In the genomic region with DNA sequence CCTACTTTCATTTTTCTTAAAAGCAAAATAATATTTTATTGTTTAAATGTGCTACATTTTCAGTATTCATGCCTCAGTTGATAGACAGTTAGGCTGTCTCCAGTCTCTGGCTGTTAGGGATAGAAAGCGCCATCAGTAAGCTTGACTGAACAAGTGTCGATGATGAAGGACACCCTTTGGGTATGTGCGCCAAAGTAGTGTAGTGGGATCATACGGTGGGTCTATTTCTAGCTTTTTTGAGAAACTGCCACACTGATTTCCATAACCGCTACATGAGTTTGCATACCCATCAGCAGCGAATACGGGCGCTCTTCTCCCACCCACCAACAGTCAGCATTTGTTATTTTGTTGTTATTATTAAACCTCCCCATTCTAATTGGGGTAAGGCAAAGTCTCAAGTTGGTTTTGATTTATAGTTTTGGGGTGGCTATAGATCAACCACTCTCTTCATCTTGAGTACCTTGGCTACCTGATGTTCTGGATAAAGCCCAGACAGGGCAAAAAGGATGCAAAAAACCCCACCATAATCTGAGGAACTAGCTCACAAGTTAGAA, we compare ENCODE assay signal across 12 mouse cellular contexts. TPM values are rescaled to one million over a fixed set of nuclear protein-coding genes. Genes with fewer than 3 reads are reported as not detected.
A peak's percentile ranks its signal among the peaks of the same experiment; 100 is the strongest.
DNase-seq lines count a peak whose midpoint lies in the region; ATAC-seq and TF ChIP-seq lines count a peak whose summit lies in the region.
"Had no signal": no experiment of that assay in that cellular context is flagged by ENCODE, and none has a peak within 500 bp of the region (broad histone marks: within the 10 kb centered on the region; RNA-seq: fewer than 3 reads in every experiment).

No protein-coding gene starts in this region.

- no peak for TF ChIP-seq CTCF in midbrain, postnatal 0 days (IDR thresholded peaks at IDR 0.05)

- peaks cover 25% of the 10 kb centered on the region for H3K4me1 ChIP-seq in heart, embryonic 13.5 days
- peaks cover 74% of the 10 kb centered on the region for H3K4me1 ChIP-seq in midbrain, embryonic 10.5 days
- no peaks in the 10 kb centered on the region for H3K4me1 ChIP-seq in midbrain, postnatal 0 days (ENCODE audit: insufficient read depth, low read length)
- H3K4me1 ChIP-seq in forebrain, embryonic 14.5 days (ENCODE audit: control insufficient read depth, insufficient read depth, low read length): peaks cover 24% of the 10 kb centered on the region
- peaks cover 28% of the 10 kb centered on the region for H3K4me1 ChIP-seq in midbrain, embryonic 13.5 days (replicated peaks)

- WGBS in heart, embryonic 13.5 days: 89% methylated on average over 8 of the region's 8 CpGs
- WGBS in midbrain, embryonic 10.5 days: 75% methylated on average over 8 of the region's 8 CpGs
- WGBS in midbrain, postnatal 0 days: 54% methylated on average over 8 of the region's 8 CpGs
- 39% methylated on average over 8 of the region's 8 CpGs for WGBS in forebrain, embryonic 14.5 days
- 43% methylated on average over 8 of the region's 8 CpGs for WGBS in midbrain, embryonic 13.5 days

- H3K27ac ChIP-seq in heart, embryonic 13.5 days (replicated peaks): peak overlapping the region; percentile 86; the same call in 1 of the 2 replicates
- H3K27ac ChIP-seq in midbrain, embryonic 10.5 days (replicated peaks): peak overlapping the region; percentile 85
- H3K27ac ChIP-seq in midbrain, postnatal 0 days (ENCODE audit: low read depth, low read length): no peak overlapping the region; the same call in 1 of the 2 replicates
- H3K27ac ChIP-seq in forebrain, embryonic 14.5 days (ENCODE audit: low read depth, low read length): peak overlapping the region; percentile 62; the same call in 1 of the 2 replicates
- peak overlapping the region; percentile 68; the same call in 1 of the 2 replicates for H3K27ac ChIP-seq in midbrain, embryonic 13.5 days
- H3K27ac ChIP-seq: macrophage had no signal

- ATAC-seq in heart, embryonic 13.5 days (ENCODE audit: extremely low read depth, insufficient number of reproducible peaks, low FRiP score, low TSS enrichment): no peak
- no peak for ATAC-seq in midbrain, postnatal 0 days (ENCODE audit: low FRiP score)
- no peak for ATAC-seq in forebrain, embryonic 14.5 days
- ATAC-seq in midbrain, embryonic 13.5 days: 0 out of 2 replicates have a peak, but pooled peaks have one; percentile 15
- ATAC-seq in CD4-positive, CD25-positive, alpha-beta regulatory T cell, adult 4 months: no peak

- H3K9ac ChIP-seq in heart, embryonic 13.5 days: no peak overlapping the region
- no peak overlapping the region for H3K9ac ChIP-seq in midbrain, postnatal 0 days (replicated peaks; ENCODE audit: low read length, poor library complexity, severe bottlenecking)
- H3K9ac ChIP-seq in forebrain, embryonic 14.5 days (ENCODE audit: low read length): no peak overlapping the region
- H3K9ac ChIP-seq in midbrain, embryonic 13.5 days (replicated peaks): no peak overlapping the region

- no peak for DNase-seq in heart, adult 9 months (ENCODE audit: low spot score in 2 of 2)
- no peak for DNase-seq in midbrain, embryonic 10.5 days (ENCODE audit: low spot score)
- no peak for DNase-seq in midbrain, postnatal 0 days (ENCODE audit: low spot score)
- peak; percentile 58 for DNase-seq in forebrain, embryonic 14.5 days (ENCODE audit: low spot score)
- no peak for DNase-seq in urinary bladder, postnatal 36 days (ENCODE audit: low spot score in 2 of 2)

- H3K27me3 ChIP-seq in heart, embryonic 13.5 days (replicated peaks): no peaks in the 10 kb centered on the region
- H3K27me3 ChIP-seq in midbrain, embryonic 10.5 days (ENCODE audit: low read depth, poor library complexity, severe bottlenecking): peaks cover 62% of the 10 kb centered on the region
- H3K27me3 ChIP-seq in midbrain, postnatal 0 days (ENCODE audit: insufficient read depth, low read length): no peaks in the 10 kb centered on the region
- H3K27me3 ChIP-seq in forebrain, embryonic 14.5 days (replicated peaks; ENCODE audit: control insufficient read depth, insufficient read depth, low read length): no peaks in the 10 kb centered on the region
- peaks cover 27% of the 10 kb centered on the region for H3K27me3 ChIP-seq in midbrain, embryonic 13.5 days
- H3K27me3 ChIP-seq: heart, embryonic 15.5 days; neural tube, embryonic 12.5 days had no signal

- H3K9me3 ChIP-seq in heart, embryonic 13.5 days: no peaks in the 10 kb centered on the region
- H3K9me3 ChIP-seq in midbrain, embryonic 10.5 days (replicated peaks): no peaks in the 10 kb centered on the region
- no peaks in the 10 kb centered on the region for H3K9me3 ChIP-seq in midbrain, postnatal 0 days (ENCODE audit: low read length)
- no peaks in the 10 kb centered on the region for H3K9me3 ChIP-seq in forebrain, embryonic 14.5 days (replicated peaks; ENCODE audit: control insufficient read depth, low read length)
- H3K9me3 ChIP-seq in midbrain, embryonic 13.5 days: no peaks in the 10 kb centered on the region
- H3K9me3 ChIP-seq: heart, embryonic 15.5 days; neural tube, embryonic 12.5 days had no signal

- H3K4me2 ChIP-seq in heart, embryonic 13.5 days: no peak overlapping the region
- no peak overlapping the region for H3K4me2 ChIP-seq in midbrain, postnatal 0 days (ENCODE audit: low read depth, low read length, poor library complexity, severe bottlenecking)
- no peak overlapping the region for H3K4me2 ChIP-seq in forebrain, embryonic 14.5 days (ENCODE audit: low read length)
- H3K4me2 ChIP-seq in midbrain, embryonic 13.5 days (replicated peaks): 0 out of 2 replicates have a peak overlapping the region, but pooled peaks have one; percentile 2

- no peaks in the 10 kb centered on the region for H3K36me3 ChIP-seq in heart, embryonic 13.5 days
- H3K36me3 ChIP-seq in midbrain, embryonic 10.5 days: peaks cover 44% of the 10 kb centered on the region
- H3K36me3 ChIP-seq in midbrain, postnatal 0 days (ENCODE audit: insufficient read depth, low read length): no peaks in the 10 kb centered on the region
- H3K36me3 ChIP-seq in forebrain, embryonic 14.5 days (ENCODE audit: control insufficient read depth, insufficient read depth, low read length): no peaks in the 10 kb centered on the region
- no peaks in the 10 kb centered on the region for H3K36me3 ChIP-seq in midbrain, embryonic 13.5 days
- H3K36me3 ChIP-seq: heart, embryonic 15.5 days; neural tube, embryonic 12.5 days had no signal

- no peak overlapping the region for H3K4me3 ChIP-seq in heart, embryonic 13.5 days
- H3K4me3 ChIP-seq in midbrain, embryonic 10.5 days: peak overlapping the region; percentile 42
- no peak overlapping the region for H3K4me3 ChIP-seq in midbrain, postnatal 0 days (ENCODE audit: low read depth, low read length)
- H3K4me3 ChIP-seq in forebrain, embryonic 14.5 days (ENCODE audit: low read depth, low read length): no peak overlapping the region
- H3K4me3 ChIP-seq in midbrain, embryonic 13.5 days (replicated peaks): no peak overlapping the region

RNA-seq across cellular contexts. Expression of gene Tnfrsf19, which starts 34.6 kb away (rescaled TPM):
- polyA plus RNA-seq in heart, embryonic 13.5 days (2015; fragmentation: Nextera tagmentation; extraction: Ambion mirVana): 21.4 TPM in 2 replicates
- polyA plus RNA-seq in midbrain, embryonic 10.5 days (2016; fragmentation: Nextera tagmentation; extraction: Ambion mirVana): 76.1 and 88.7 TPM in 2 replicates
- total RNA-seq in midbrain, postnatal 0 days (2014; rRNA removed): 42.9 and 50.3 TPM in 2 replicates
- polyA plus RNA-seq in midbrain, postnatal 0 days (2015; fragmentation: Nextera tagmentation; extraction: Ambion mirVana): 29.5 and 32.3 TPM in 2 replicates
- 64.2 and 71.9 TPM in 2 replicates for polyA plus RNA-seq in forebrain, embryonic 14.5 days (2014; fragmentation: Nextera tagmentation; extraction: Ambion mirVana)
- polyA plus RNA-seq in midbrain, embryonic 13.5 days (2015; fragmentation: Nextera tagmentation; extraction: Ambion mirVana): 42.9 and 45.4 TPM in 2 replicates
- polyA plus RNA-seq in CD4-positive, CD25-positive, alpha-beta regulatory T cell, adult 4 months (2017; shearing (Covaris generic)): not detected
- total RNA-seq: MEL had no signal
- polyA plus RNA-seq: macrophage had no signal

Comparison
In these comparisons a context has a peak if more than half of its experiments do, and no peak if none do; other contexts are left out.
1. RNA of gene Tnfrsf19, which starts 34.6 kb away (polyA plus RNA-seq): 76.1 to 88.7 TPM in midbrain, embryonic 10.5 days, 64.2 to 71.9 TPM in forebrain, embryonic 14.5 days, 42.9 to 45.4 TPM in midbrain, embryonic 13.5 days, 29.5 to 32.3 TPM in midbrain, postnatal 0 days and 21.4 TPM in heart, embryonic 13.5 days; not detected in CD4-positive, CD25-positive, alpha-beta regulatory T cell, adult 4 months; every median in the first group is over 10 times any median in the second.